Mouse (Mus musculus): ENCODE results near the gene Rnf227.

DNA sequence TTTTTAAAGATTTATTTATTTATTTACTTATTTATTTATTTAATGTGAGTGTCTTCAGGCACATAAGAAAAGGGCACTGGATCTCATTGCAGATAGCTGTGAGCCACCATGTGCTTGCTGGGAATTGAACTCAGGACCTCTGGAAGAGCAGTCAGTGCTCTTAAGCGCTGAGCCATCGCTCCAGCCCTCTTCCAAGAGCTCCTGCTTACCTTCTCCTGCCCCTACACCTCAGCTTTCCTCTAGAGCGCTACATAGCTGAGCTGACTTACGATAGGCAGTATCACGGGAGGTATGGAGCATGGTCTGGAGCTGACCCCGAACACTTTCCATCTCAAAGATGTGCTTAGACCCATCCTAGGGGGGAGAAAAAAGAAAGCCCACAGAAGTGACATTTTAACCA lies 18.7 kb upstream of the Rnf227 start:
- TF ChIP-seq CTCF (IDR thresholded peaks at IDR 0.05; ENCODE audit: extremely low read depth, insufficient read length, insufficient replicate concordance, low read depth, low read length), result no peak
- TF ChIP-seq POLR2A (IDR thresholded peaks at IDR 0.05; ENCODE audit: low read depth, low read length), result no peak

All from small intestine, adult 2 months (tissue).